Mouse (Mus musculus): ENCODE measurements around the gene Gm20388. TPM values are rescaled to one million over a fixed set of nuclear protein-coding genes. Genes with fewer than 3 reads are reported as not detected.
"Not testable (repeated sequence)": the region's sequence is repeated elsewhere in the genome, so short reads cannot be mapped to it uniquely, and the experiment has no call there.

Gm20388 gene
- total RNA-seq, 1 experiment from 2014 or later = 10.0 TPM

DNA sequence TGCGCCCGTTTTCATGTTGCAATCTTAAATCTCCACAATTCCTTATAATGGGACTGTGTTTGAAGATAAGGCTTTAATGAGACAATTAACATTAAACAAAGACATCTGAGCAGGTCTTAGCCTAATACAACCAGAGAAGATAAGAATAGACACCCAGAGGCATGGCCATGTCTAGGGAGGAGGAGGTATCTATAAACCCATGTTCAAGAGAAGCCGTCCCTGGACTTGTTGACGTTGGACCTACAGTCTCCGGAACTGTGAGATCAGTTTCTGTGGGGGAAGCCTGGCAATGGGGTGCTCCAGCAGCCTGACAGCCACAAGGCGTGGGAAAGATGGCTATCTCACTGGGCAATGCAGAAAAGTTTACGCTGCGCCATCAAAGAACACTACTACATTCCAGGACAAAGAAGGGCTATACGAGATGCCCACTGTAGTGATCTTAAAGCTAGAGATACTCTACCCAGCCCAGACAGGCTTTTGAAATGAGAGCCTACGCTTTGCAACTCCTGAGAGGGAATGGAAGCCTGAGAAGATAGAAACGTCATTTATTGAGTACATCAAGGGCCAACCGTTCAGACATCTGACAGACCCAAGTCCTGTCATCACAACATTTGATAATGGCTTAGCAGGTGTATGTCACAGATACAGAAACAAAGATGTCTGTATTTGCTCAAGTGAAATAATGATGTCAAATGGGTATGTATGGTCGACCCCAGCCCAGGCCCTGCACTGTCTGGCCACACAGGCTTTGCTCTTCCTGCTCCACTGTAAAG is 4079.8 kb downstream of the Gm20388 start:
- no peak for ATAC-seq (replicated peaks; ENCODE audit: insufficient number of reproducible peaks, low FRiP score, low TSS enrichment, poor library complexity, severe bottlenecking)

DNA sequence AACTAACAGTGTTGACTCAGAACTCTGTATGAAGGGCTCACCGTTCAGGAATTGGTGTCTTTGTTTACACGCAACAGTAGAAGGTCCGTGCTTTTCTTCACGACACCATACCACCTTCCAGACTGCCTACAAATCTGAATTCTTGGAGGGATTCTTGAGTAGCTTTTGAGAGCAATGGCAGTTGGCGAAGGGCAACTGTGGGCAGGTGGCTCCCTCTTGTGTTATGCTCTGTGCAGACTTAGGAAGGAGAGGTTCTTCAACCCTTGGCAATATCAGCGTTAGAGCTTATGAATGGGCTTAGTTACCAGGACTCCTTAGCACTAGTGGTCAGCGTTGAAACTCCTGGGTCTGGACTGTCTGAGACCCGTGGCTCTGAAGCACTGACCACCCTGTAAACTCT is 4081.9 kb downstream of the Gm20388 start:
- ATAC-seq (replicated peaks; ENCODE audit: insufficient number of reproducible peaks, low FRiP score, low TSS enrichment, poor library complexity, severe bottlenecking) = no peak

DNA sequence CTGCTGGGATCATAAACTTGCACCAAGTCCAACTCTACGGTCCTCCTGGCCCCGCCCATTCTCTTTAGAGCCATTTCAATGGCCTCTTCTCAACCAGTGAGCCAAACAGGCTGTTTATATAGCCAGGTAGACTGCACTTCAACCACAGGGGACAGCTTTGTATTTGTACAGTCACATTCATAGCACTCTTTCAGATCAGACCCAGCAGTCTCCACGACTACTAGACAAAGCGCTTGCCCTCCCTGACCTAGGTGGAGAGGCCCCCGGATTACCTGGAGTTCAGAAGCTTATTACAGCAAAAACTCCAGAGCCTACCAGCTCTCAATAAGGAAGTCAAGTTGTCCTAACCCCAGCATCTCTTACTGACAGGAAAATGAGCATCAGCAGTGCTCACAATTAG is 4083.0 kb downstream of the Gm20388 start:
- no peak for ATAC-seq (replicated peaks; ENCODE audit: insufficient number of reproducible peaks, low FRiP score, low TSS enrichment, poor library complexity, severe bottlenecking)

DNA sequence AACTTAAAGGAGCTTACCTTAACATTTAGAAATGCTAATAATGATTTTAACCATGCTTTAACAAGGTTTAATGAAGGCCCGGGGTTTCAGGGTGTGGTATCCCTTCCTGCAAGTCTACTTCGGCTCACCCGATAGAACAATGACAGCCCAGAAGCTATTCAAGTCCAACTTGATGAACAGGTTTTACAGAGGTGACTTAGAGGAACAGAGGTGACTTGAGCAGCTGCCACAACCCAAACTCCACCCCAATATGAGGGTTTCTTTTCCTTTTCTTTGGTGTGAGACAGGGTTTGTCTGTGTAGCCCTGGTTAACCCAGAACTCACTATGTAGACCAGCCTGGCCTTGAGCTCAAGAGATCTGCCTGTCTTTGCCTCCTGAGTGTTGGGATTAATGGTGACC is 4083.4 kb downstream of the Gm20388 start:
- ATAC-seq (replicated peaks; ENCODE audit: insufficient number of reproducible peaks, low FRiP score, low TSS enrichment, poor library complexity, severe bottlenecking) = no peak

DNA sequence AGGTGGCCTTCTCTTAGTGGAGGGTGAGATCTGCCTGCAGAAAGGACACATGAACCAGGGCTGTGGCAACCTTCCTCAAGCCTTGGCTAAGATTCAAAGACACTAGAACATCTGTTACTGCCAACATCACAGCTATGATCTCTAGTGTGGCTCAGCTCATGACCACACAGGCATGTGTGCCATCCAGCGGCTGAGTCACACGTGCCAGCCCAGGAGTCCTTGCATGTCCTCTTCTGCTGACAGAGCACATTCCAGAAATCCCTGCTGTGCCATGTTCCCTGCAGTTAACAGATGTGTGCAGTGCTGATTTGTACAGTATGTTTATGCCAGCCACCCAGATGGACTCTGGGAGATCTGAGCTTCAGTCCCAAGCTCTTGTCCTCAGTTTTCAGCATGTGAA is 4088.9 kb downstream of the Gm20388 start:
- ATAC-seq (replicated peaks; ENCODE audit: insufficient number of reproducible peaks, low FRiP score, low TSS enrichment, poor library complexity, severe bottlenecking) = no peak

DNA sequence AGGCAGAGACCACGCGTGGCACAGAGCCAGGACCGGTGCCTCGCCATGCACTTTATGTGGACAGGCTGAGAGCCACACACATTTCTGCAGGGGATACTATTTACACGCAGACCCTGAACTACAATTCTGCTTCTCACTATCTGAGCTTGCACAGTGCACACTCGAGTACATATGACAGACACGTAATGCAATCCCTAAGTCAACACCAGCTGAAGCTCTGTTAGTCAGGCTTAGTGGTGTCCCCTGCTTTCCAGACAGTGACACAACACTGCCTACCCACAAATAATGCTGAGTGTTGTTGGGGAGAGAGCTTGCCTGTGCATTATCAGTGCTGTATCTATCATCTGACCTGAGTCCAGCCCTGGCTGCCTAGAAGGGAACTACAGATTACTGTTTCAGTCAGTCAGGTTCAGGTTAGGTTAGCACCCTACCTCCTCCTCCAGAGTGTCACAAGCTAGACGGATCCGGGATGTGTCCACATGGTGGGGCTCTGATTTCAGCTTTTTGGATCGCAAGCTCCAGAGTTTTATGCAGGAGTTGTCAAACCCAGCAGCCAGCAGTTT is 4092.0 kb downstream of the Gm20388 start:
- ATAC-seq (replicated peaks; ENCODE audit: insufficient number of reproducible peaks, low FRiP score, low TSS enrichment, poor library complexity, severe bottlenecking) = no peak

DNA sequence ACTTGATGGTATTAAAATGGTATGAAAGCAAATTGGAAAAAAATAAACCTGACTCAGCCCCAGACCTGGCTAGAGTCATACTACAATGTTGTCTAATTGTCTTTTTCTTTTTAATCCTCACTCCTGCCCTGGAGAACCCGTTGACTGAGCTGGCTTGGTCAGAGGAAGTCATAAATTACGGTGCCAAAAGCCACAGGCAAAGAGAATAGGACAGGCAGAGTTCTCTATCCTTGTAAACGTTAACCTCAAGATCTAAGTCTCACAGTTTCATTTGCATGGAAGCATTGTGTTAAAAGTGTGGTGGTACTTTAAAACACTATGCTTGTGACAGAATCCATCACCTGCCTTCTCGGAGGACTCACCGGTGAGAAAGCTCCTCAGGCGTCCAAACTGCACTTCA is 4097.2 kb downstream of the Gm20388 start:
- no peak for ATAC-seq (replicated peaks; ENCODE audit: insufficient number of reproducible peaks, low FRiP score, low TSS enrichment, poor library complexity, severe bottlenecking)

DNA sequence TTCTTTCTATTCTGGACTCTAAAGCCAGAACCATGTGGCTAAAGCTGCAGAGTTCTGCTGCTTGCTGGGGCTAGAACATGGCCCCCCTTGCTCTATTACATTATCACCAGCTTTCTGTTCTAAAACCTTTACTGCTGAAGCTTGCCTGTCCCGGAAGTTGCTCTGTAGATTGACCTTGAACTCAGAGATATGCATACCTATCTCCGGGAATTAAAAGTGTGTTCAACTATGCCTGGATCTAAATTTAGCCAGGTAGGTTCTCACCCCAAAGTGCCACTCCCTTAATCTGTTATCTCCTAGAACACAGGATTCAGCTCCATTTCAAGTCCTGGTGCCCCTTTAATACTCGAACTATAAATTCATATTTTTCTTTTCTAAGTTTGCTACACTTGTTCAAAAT is 4100.9 kb downstream of the Gm20388 start:
- no peak for ATAC-seq (replicated peaks; ENCODE audit: insufficient number of reproducible peaks, low FRiP score, low TSS enrichment, poor library complexity, severe bottlenecking)

DNA sequence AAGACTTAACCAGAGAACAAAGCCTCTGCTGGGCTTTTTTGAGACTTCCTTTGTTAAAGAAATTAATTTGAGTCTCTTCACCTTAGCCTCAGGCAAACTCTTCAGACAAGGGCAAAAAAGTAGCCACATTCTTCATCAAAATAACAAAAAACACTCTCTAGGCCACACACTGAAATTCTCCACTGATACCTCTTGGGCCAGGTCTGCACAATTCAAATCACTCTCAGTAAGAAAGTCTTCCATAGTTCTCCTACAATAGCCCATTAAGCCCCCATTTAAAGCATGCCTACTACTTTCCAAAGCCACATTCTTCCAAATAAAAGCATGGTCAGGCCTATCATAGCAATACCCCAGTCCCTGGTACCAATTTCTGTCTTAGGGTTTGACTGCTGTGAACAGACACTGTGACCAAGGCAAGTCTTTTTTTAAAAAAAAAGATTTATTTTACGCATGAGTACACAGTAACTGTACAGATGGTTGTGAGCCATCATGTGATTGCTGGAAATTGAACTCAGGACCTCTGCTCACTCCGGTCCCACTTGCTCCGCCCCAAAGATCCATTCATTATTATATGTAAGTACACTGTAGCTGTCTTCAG is 4101.4 kb downstream of the Gm20388 start:
- no peak for ATAC-seq (replicated peaks; ENCODE audit: insufficient number of reproducible peaks, low FRiP score, low TSS enrichment, poor library complexity, severe bottlenecking)

DNA sequence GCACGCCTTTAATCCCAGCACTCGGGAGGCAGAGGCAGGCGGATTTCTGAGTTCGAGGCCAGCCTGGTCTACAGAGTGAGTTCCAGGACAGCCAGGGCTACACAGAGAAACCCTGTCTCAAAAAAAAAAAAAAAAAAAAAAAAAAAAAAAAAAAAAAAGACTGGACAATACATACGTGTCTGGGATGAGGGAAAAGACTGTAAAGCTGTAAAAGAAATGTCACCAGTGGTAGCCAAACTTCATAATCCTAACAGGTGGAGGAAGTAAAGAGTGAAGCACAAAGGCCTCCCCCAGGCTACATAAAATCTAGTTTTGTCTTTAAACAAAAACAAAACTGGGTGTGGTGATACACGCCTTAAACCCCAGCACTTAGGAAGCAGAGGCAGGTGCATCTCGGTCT is 4103.7 kb downstream of the Gm20388 start:
- not testable (repeated sequence) for ATAC-seq (replicated peaks; ENCODE audit: insufficient number of reproducible peaks, low FRiP score, low TSS enrichment, poor library complexity, severe bottlenecking)

DNA sequence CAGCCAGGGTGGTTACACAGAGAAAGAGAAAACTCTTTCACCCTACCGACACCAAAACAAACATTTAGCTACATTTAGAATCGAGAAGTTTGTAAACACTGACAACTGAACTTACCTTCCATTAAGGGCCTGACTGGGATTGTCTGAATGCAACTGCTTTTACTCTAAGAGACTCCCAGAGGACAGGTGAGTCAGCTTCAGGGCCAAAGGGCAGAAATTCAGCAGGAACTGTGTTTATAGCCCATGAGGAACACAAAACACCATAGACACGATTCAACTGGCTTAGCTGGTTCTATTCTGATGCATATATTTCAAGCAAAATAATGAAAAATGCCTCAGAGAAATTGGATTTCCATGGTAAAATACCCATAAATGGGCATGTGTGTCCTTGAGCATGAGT is 4104.1 kb downstream of the Gm20388 start:
- no peak for ATAC-seq (replicated peaks; ENCODE audit: insufficient number of reproducible peaks, low FRiP score, low TSS enrichment, poor library complexity, severe bottlenecking)

DNA sequence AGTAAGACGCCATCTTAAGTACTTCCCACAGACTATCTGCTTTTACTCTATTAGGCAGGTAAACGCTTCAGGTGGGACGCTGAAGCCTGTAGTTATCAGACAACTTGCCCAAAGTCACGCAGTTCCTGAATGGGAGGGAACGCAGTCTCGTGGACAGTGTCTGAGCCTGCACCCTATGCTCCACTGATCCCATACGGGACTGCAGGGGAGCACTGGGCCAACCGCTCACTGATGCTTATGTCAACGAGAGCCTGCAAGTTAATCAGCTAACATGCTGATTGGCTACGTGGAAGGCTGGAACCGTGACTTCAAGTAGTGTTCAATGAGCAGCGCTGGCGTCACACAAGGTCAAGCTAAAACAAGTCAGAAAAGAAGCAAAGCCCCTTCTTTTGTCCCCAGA is 4109.1 kb downstream of the Gm20388 start:
- no peak; the same call in 1 of the 2 replicates for ATAC-seq (replicated peaks; ENCODE audit: insufficient number of reproducible peaks, low FRiP score, low TSS enrichment, poor library complexity, severe bottlenecking)

DNA sequence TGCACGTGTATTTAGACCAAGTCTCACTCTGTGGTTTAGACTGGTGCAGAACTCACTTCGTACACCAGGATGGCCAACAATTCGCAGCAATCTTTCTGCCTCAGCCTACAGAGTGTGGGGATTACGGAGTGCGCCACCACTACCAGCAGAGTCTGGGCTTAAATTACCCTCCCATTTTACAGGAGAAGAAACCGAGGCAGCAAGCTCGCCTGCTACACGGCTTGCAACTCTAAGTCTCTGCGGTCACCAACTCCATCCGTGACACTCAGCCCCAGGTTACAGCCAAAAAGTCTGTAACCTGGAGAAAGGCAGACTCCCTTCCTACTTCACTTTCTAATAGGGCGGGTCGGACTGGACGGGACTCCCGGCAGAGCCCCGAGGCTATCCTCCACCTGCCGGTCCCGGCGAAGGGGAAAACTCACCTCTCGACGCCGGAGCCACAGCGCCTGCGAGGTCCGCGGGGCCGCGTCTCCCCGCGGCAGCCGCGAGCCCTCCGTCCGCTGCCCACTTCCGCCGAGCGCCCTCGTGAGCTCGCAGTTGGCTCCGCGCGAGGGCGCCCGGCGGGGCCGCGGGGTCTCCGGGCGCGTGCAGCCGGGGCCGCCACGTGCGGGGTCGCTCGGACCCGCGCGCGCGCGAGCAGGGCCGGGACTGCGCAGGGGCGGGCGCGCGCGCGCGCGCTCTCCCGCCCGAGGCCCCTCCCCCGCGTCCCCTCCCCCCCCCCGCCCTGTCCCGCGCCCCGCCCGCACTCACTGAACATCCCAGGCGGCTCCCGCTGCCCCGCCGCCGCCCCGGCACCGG is 4110.0 kb downstream of the Gm20388 start:
- ATAC-seq (replicated peaks; ENCODE audit: insufficient number of reproducible peaks, low FRiP score, low TSS enrichment, poor library complexity, severe bottlenecking) = 0 out of 2 replicates have a peak, but pooled peaks have one; percentile 37

DNA sequence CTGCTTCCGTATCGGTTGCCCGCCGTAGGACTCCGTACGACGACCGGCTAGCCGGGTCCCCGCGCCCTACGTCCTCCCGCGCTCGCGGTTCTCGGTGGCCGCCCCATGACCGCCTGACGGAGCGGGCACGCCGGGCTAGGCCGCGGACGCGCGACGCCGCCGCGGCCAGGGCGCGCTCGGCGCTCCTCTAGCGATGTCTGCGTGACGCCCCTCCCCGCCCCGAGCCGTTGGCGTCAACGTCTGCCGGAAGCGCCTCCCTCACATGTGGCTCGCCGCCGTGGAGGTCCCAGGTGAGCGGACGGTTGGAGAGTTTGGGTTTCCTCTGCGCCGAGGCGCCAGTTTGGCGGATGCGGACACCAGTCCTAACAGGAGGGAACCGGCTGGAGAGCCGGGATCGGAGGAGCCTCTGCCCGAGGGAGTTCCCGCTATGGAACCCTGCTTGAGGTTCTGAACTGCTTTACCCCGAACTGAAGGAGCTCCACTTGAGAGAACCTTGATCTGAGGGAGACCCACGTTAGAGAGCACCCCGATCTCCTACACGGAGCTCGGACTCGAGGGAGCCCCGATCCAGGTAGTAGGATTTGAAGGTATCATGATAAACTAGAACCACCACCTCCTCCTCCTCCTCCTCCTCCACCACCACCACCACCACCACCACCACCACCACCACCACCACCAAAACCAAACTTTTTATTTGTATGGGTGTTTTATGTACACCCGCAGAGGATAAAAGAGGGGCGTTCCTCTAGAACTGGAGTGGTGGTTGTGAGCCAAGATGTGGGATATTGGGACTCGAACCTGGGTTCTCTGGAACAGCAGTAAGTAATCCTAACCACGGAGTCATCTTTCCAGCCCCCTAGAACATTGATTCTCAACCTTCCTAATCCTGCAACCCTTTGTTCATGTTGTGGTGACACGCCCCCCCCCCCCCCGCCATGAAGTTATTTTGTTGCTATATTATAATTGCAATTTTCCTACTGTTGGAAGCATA is 4110.9 kb downstream of the Gm20388 start, which contains the start of the genes Taf5l and Urb2:
Gene Taf5l, minus strand, starts transcription at position 161 of the 991 bp plus-strand sequence.
Gene Urb2, plus strand, starts transcription at position 272 of the 991 bp plus-strand sequence.
- peak; percentile 80 for ATAC-seq (replicated peaks; ENCODE audit: insufficient number of reproducible peaks, low FRiP score, low TSS enrichment, poor library complexity, severe bottlenecking)

DNA sequence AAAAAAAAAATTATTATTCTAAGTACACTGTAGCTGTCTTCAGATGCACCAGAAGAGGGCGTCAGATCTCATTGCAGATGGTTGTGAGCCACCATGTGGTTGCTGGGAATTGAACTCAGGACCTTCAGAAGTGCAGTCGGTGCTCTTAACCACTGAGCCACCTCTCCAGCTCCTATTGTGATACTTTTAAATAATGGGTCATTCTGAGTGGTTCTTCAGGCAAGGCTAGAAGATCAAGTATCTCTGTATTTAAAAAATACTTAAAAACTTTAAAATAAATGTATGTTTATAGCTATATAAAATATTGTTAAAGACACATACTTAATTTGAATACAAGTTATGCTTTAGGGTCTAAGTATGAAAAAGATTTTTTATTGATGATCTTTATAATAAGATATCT is 4115.6 kb downstream of the Gm20388 start:
- ATAC-seq (replicated peaks; ENCODE audit: insufficient number of reproducible peaks, low FRiP score, low TSS enrichment, poor library complexity, severe bottlenecking) = not testable (repeated sequence)

DNA sequence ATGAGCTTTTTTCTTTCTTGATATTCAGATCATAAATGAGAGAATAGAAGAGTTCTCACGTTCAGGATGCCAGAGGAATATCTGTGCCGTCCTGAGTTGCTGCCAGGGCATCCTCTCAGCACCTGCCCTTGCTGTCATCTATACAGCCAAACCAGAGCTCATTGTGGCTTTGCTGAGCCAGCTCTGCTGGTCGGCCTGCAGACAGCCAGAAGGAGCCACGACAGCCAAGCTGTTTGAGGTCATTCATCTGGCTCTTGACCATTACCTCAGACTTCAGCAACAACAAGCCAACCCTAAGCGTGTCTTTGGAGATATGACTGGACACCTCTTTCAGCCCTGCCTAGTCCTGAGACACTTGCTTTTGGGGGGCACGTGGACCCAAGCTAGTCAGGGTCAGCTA is 4117.2 kb downstream of the Gm20388 start:
- no peak for ATAC-seq (replicated peaks; ENCODE audit: insufficient number of reproducible peaks, low FRiP score, low TSS enrichment, poor library complexity, severe bottlenecking)

DNA sequence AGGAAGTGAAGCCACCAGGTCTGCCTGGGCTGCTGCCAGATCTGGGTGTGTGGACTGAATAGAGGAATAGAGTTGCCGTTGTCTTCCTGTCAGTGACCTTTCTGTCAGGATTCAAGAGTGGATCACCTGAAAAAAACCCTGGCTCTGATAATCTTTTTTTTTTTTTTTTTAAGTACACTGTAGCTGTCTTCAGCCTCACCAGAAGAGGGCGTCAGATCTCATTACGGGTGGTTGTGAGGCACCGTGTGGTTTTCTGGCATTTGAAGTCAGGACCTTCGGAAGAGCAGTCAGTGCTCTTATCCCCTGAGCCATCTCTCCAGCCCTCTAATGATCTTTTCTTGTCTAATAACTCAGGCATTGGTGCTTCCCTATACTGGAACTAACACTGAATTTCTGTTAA is 4122.8 kb downstream of the Gm20388 start:
- no peak for ATAC-seq (replicated peaks; ENCODE audit: insufficient number of reproducible peaks, low FRiP score, low TSS enrichment, poor library complexity, severe bottlenecking)

DNA sequence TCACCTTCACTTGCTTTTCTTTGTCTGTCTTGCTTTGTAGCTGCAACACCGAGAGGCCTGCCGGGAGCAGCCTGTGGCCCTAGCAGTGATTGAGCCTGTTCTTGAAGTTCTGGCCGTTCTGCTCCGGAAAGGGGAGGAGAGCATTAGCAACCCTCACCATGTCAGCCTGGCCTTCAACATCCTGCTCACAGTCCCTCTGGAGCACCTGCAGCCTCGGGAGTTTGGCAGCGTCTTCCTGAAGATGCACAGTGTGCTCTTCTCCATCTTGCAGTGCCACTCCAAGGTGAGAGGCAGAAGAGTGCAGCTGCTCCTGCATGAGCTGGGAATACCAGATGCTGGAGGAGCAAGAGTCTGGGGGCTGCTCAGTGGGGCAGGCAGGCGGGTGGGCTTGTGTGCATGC is 4127.5 kb downstream of the Gm20388 start:
- ATAC-seq (replicated peaks; ENCODE audit: insufficient number of reproducible peaks, low FRiP score, low TSS enrichment, poor library complexity, severe bottlenecking) = no peak

All from monocyte, adult 5-6 weeks (primary cell).